Comparison of ENCODE assay signal across 9 mouse cellular contexts in genomic region chr10:80680260-80680696, GRCm38 (mm10). TPM values are rescaled to one million over a fixed set of nuclear protein-coding genes. Genes with fewer than 3 reads are reported as not detected.
DNase-seq lines count a peak whose midpoint lies in the region; ATAC-seq and TF ChIP-seq lines count a peak whose summit lies in the region.
"Had no signal": no experiment of that assay in that cellular context is flagged by ENCODE, and none has a peak within 500 bp of the region (broad histone marks: within the 10 kb centered on the region; RNA-seq: fewer than 3 reads in every experiment).

No protein-coding gene starts in this region.

- no peak overlapping the region for H3K4me2 ChIP-seq in kidney, embryonic 16.5 days (replicated peaks; ENCODE audit: low read depth, low read length)
- H3K4me2 ChIP-seq in embryonic facial prominence, embryonic 14.5 days (ENCODE audit: low read depth, low read length) = no peak overlapping the region
- H3K4me2 ChIP-seq in liver, postnatal 0 days (ENCODE audit: low read depth, low read length) = no peak overlapping the region
- H3K4me2 ChIP-seq in midbrain, embryonic 13.5 days (replicated peaks) = no peak overlapping the region

- no peak for TF ChIP-seq CTCF in liver, postnatal 0 days (IDR thresholded peaks at IDR 0.05; ENCODE audit: low read depth)
- TF ChIP-seq CTCF in layer of hippocampus, adult 2 months (conservative IDR thresholded peaks at IDR 0.05) = no peak

- H3K4me1 ChIP-seq in kidney, embryonic 16.5 days (ENCODE audit: insufficient read depth, low read length) = peaks cover 39% of the 10 kb centered on the region
- peaks cover 23% of the 10 kb centered on the region for H3K4me1 ChIP-seq in embryonic facial prominence, embryonic 14.5 days (ENCODE audit: control insufficient read depth, insufficient read depth, low read length)
- peaks cover 46% of the 10 kb centered on the region for H3K4me1 ChIP-seq in liver, postnatal 0 days (ENCODE audit: insufficient read depth)
- peaks cover 34% of the 10 kb centered on the region for H3K4me1 ChIP-seq in midbrain, embryonic 13.5 days (replicated peaks)

- TF ChIP-seq EP300 in liver, postnatal 0 days (IDR thresholded peaks at IDR 0.05; ENCODE audit: low read depth) = no peak

- peak overlapping the region; percentile 33 for H3K9ac ChIP-seq in kidney, embryonic 16.5 days (replicated peaks; ENCODE audit: low read length)
- peak overlapping the region; percentile 25; the same call in 1 of the 2 replicates for H3K9ac ChIP-seq in embryonic facial prominence, embryonic 14.5 days (ENCODE audit: low read depth, low read length)
- no peak overlapping the region; the same call in 1 of the 2 replicates for H3K9ac ChIP-seq in liver, postnatal 0 days (replicated peaks)
- no peak overlapping the region for H3K9ac ChIP-seq in midbrain, embryonic 13.5 days (replicated peaks)

- H3K36me3 ChIP-seq in kidney, embryonic 16.5 days (ENCODE audit: insufficient read depth, low read length) = peaks cover 7% of the 10 kb centered on the region; the same call in 1 of the 2 replicates
- peaks cover 10% of the 10 kb centered on the region; the same call in 1 of the 2 replicates for H3K36me3 ChIP-seq in embryonic facial prominence, embryonic 14.5 days (ENCODE audit: control insufficient read depth, insufficient read depth, low read length)
- H3K36me3 ChIP-seq in liver, postnatal 0 days (replicated peaks; ENCODE audit: insufficient read depth, low read length) = 0 out of 2 replicates have a peak, but pooled peaks cover 3% of the 10 kb centered on the region
- H3K36me3 ChIP-seq in midbrain, embryonic 13.5 days = peaks cover 22% of the 10 kb centered on the region

- peak; percentile 94 for DNase-seq in heart, adult 11 months
- no peak for DNase-seq in heart, postnatal 4 days
- no peak for DNase-seq in kidney, postnatal 4 days
- DNase-seq in embryonic facial prominence, embryonic 14.5 days (ENCODE audit: low spot score) = no peak
- DNase-seq in liver, postnatal 0 days = no peak
- no peak for DNase-seq in layer of hippocampus, adult 2 months (ENCODE audit: low spot score in 2 of 2)
- DNase-seq: lung, adult 18-20 months had no signal

- ATAC-seq in kidney, embryonic 16.5 days (ENCODE audit: low FRiP score, low TSS enrichment) = no peak
- ATAC-seq in embryonic facial prominence, embryonic 14.5 days (ENCODE audit: low read depth) = no peak
- ATAC-seq in liver, postnatal 0 days = no peak
- ATAC-seq in midbrain, embryonic 13.5 days = no peak

- no peaks in the 10 kb centered on the region for H3K9me3 ChIP-seq in kidney, embryonic 16.5 days (ENCODE audit: low read length)
- H3K9me3 ChIP-seq in embryonic facial prominence, embryonic 14.5 days (ENCODE audit: control insufficient read depth, low read length) = no peaks in the 10 kb centered on the region
- H3K9me3 ChIP-seq in liver, postnatal 0 days (ENCODE audit: low read length) = no peaks in the 10 kb centered on the region
- H3K9me3 ChIP-seq in midbrain, embryonic 13.5 days = no peaks in the 10 kb centered on the region

- WGBS in kidney, embryonic 16.5 days = 59% methylated on average over 2 of the region's 2 CpGs
- WGBS in embryonic facial prominence, embryonic 14.5 days = 67% methylated on average over 2 of the region's 2 CpGs
- WGBS in liver, postnatal 0 days (ENCODE audit: insufficient replicate concordance) = 64% methylated on average over 2 of the region's 2 CpGs
- 88% methylated on average over 2 of the region's 2 CpGs for WGBS in midbrain, embryonic 13.5 days

- no peaks in the 10 kb centered on the region for H3K27me3 ChIP-seq in kidney, embryonic 16.5 days (ENCODE audit: insufficient read depth, low read length)
- H3K27me3 ChIP-seq in embryonic facial prominence, embryonic 14.5 days (replicated peaks; ENCODE audit: control insufficient read depth, insufficient read depth, low read length) = no peaks in the 10 kb centered on the region
- H3K27me3 ChIP-seq in liver, postnatal 0 days (ENCODE audit: insufficient read depth, low read length) = no peaks in the 10 kb centered on the region
- no peaks in the 10 kb centered on the region for H3K27me3 ChIP-seq in midbrain, embryonic 13.5 days

- H3K27ac ChIP-seq in kidney, embryonic 16.5 days (ENCODE audit: low read length) = peak overlapping the region; percentile 99
- H3K27ac ChIP-seq in embryonic facial prominence, embryonic 14.5 days (replicated peaks; ENCODE audit: low read depth, low read length) = no peak overlapping the region
- peak overlapping the region; percentile 100 for H3K27ac ChIP-seq in liver, postnatal 0 days (ENCODE audit: low read depth)
- H3K27ac ChIP-seq in midbrain, embryonic 13.5 days = no peak overlapping the region
- no peak overlapping the region for H3K27ac ChIP-seq in layer of hippocampus, adult 2 months

- H3K4me3 ChIP-seq in kidney, embryonic 16.5 days (ENCODE audit: low read length) = no peak overlapping the region
- H3K4me3 ChIP-seq in embryonic facial prominence, embryonic 14.5 days (ENCODE audit: low read depth, low read length) = no peak overlapping the region
- H3K4me3 ChIP-seq in liver, postnatal 0 days (ENCODE audit: low read depth, low read length) = no peak overlapping the region
- H3K4me3 ChIP-seq in midbrain, embryonic 13.5 days (replicated peaks) = no peak overlapping the region
- H3K4me3 ChIP-seq in layer of hippocampus, adult 2 months = no peak overlapping the region

RNA-seq across cellular contexts. Expression of gene Mknk2, which starts 2.4 kb away (rescaled TPM):
- total RNA-seq in heart, postnatal 4 days (2021) = 100 to 1,000 TPM; 105 TPM
- polyA plus RNA-seq in kidney, embryonic 16.5 days (2015; fragmentation: Nextera tagmentation; extraction: Ambion mirVana) = 71.1 and 108 TPM in 2 replicates
- 84.6 and 86.7 TPM in 2 replicates for polyA plus RNA-seq in embryonic facial prominence, embryonic 14.5 days (2014; fragmentation: Nextera tagmentation; extraction: Ambion mirVana)
- polyA plus RNA-seq in liver, postnatal 0 days (2015; fragmentation: Nextera tagmentation; extraction: Ambion mirVana) = 45.8 and 46.1 TPM in 2 replicates
- polyA plus RNA-seq in midbrain, embryonic 13.5 days (2015; fragmentation: Nextera tagmentation; extraction: Ambion mirVana) = 49.6 and 60.1 TPM in 2 replicates
- total RNA-seq in layer of hippocampus, adult 2 months (2021) = 10 to 100 TPM; 45.3 to 46.9 TPM

RNA-seq across cellular contexts. Expression of gene Mob3a, which starts 21.5 kb away (rescaled TPM):
- total RNA-seq in heart, postnatal 4 days (2021) = 10 to 100 TPM; 12.5 to 13.0 TPM
- polyA plus RNA-seq in kidney, embryonic 16.5 days (2015; fragmentation: Nextera tagmentation; extraction: Ambion mirVana) = 43.1 and 43.2 TPM in 2 replicates
- 31.2 and 37.0 TPM in 2 replicates for polyA plus RNA-seq in embryonic facial prominence, embryonic 14.5 days (2014; fragmentation: Nextera tagmentation; extraction: Ambion mirVana)
- 14.7 and 17.3 TPM in 2 replicates for polyA plus RNA-seq in liver, postnatal 0 days (2015; fragmentation: Nextera tagmentation; extraction: Ambion mirVana)
- polyA plus RNA-seq in midbrain, embryonic 13.5 days (2015; fragmentation: Nextera tagmentation; extraction: Ambion mirVana) = 58.3 and 58.5 TPM in 2 replicates
- 10 to 100 TPM; 10.6 to 16.5 TPM for total RNA-seq in layer of hippocampus, adult 2 months (2021)

RNA-seq across cellular contexts. Expression of gene Izumo4, which starts 21.7 kb away (rescaled TPM):
- 1 to 10 TPM; 3.2 to 4.6 TPM for total RNA-seq in heart, postnatal 4 days (2021)
- polyA plus RNA-seq in kidney, embryonic 16.5 days (2015; fragmentation: Nextera tagmentation; extraction: Ambion mirVana) = 23.3 and 23.8 TPM in 2 replicates
- 10.3 and 14.4 TPM in 2 replicates for polyA plus RNA-seq in embryonic facial prominence, embryonic 14.5 days (2014; fragmentation: Nextera tagmentation; extraction: Ambion mirVana)
- polyA plus RNA-seq in liver, postnatal 0 days (2015; fragmentation: Nextera tagmentation; extraction: Ambion mirVana) = 7.9 and 10.4 TPM in 2 replicates
- 37.8 and 39.2 TPM in 2 replicates for polyA plus RNA-seq in midbrain, embryonic 13.5 days (2015; fragmentation: Nextera tagmentation; extraction: Ambion mirVana)
- total RNA-seq in layer of hippocampus, adult 2 months (2021) = 10 to 100 TPM; 65.0 to 69.0 TPM

RNA-seq across cellular contexts. Expression of gene Btbd2, which starts 23.4 kb away (rescaled TPM):
- 10 to 100 TPM; 42.2 to 42.4 TPM for total RNA-seq in heart, postnatal 4 days (2021)
- polyA plus RNA-seq in kidney, embryonic 16.5 days (2015; fragmentation: Nextera tagmentation; extraction: Ambion mirVana) = 21.0 and 74.8 TPM in 2 replicates
- 71.6 and 81.2 TPM in 2 replicates for polyA plus RNA-seq in embryonic facial prominence, embryonic 14.5 days (2014; fragmentation: Nextera tagmentation; extraction: Ambion mirVana)
- 10.7 and 11.5 TPM in 2 replicates for polyA plus RNA-seq in liver, postnatal 0 days (2015; fragmentation: Nextera tagmentation; extraction: Ambion mirVana)
- polyA plus RNA-seq in midbrain, embryonic 13.5 days (2015; fragmentation: Nextera tagmentation; extraction: Ambion mirVana) = 60.9 and 80.6 TPM in 2 replicates
- total RNA-seq in layer of hippocampus, adult 2 months (2021) = 100 to 1,000 TPM; 102 to 105 TPM

RNA-seq across cellular contexts. Expression of gene Csnk1g2, which starts 57.6 kb away (rescaled TPM):
- 100 to 1,000 TPM; 142 to 162 TPM for total RNA-seq in heart, postnatal 4 days (2021)
- polyA plus RNA-seq in kidney, embryonic 16.5 days (2015; fragmentation: Nextera tagmentation; extraction: Ambion mirVana) = 30.8 and 93.6 TPM in 2 replicates
- 104 and 125 TPM in 2 replicates for polyA plus RNA-seq in embryonic facial prominence, embryonic 14.5 days (2014; fragmentation: Nextera tagmentation; extraction: Ambion mirVana)
- 41.4 and 45.8 TPM in 2 replicates for polyA plus RNA-seq in liver, postnatal 0 days (2015; fragmentation: Nextera tagmentation; extraction: Ambion mirVana)
- polyA plus RNA-seq in midbrain, embryonic 13.5 days (2015; fragmentation: Nextera tagmentation; extraction: Ambion mirVana) = 73.8 and 115 TPM in 2 replicates
- 100 to 1,000 TPM; 221 to 228 TPM for total RNA-seq in layer of hippocampus, adult 2 months (2021)

Comparison
In these comparisons a context has a peak if more than half of its experiments do, and no peak if none do; other contexts are left out.
1. H3K27ac ChIP-seq: peak in kidney, embryonic 16.5 days (single experiment) and liver, postnatal 0 days (single experiment); none in embryonic facial prominence, embryonic 14.5 days (single experiment), midbrain, embryonic 13.5 days (single experiment) and layer of hippocampus, adult 2 months (single experiment).
2. H3K9ac ChIP-seq: peak in kidney, embryonic 16.5 days (single experiment) and embryonic facial prominence, embryonic 14.5 days (single experiment); none in liver, postnatal 0 days (single experiment) and midbrain, embryonic 13.5 days (single experiment).